Mouse (Mus musculus) left cerebral cortex, adult 18-20 months (tissue): ENCODE results near the gene Slc22a15. TPM values are rescaled to one million over a fixed set of nuclear protein-coding genes. Genes with fewer than 3 reads are reported as not detected.
"Not testable (repeated sequence)": the region's sequence is repeated elsewhere in the genome, so short reads cannot be mapped to it uniquely, and the experiment has no call there.

ENCODE experiments used
- DNase-seq, 2 experiments: peaks; one replicate each; pipeline ENCODE4 v3.0.0; 2021 to 2022; ENCODE audit warnings: low spot score in 2 of 2, mixed read lengths in 1 of 2
- total RNA-seq, 2 experiments: library from RNA; stranded (reverse); gene quantifications; 2 replicates each; pipeline ENCODE4 v1.2.3; 2021

Slc22a15 gene
- total RNA-seq, 2 experiments from 2014 or later: 7.3 to 8.7 TPM

- DNase-seq: not testable (repeated sequence)
Measured at GRCm38 (mm10) chr3:101820708-101821107, 103.5 kb downstream of the Slc22a15 start.

- no peak for DNase-seq
Measured at GRCm38 (mm10) chr3:101816006-101816405, 108.2 kb downstream of the Slc22a15 start.

GRCm38 (mm10) chr3:101814790-101815189 lies 109.5 kb downstream of the Slc22a15 start:
- DNase-seq: no peak

GRCm38 (mm10) chr3:101812341-101812962 lies 111.8 kb downstream of the Slc22a15 start:
- DNase-seq: peak; percentile 73 to 84

GRCm38 (mm10) chr3:101811931-101812330 lies 112.3 kb downstream of the Slc22a15 start:
- no peak for DNase-seq

- DNase-seq: no peak
Measured at GRCm38 (mm10) chr3:101807646-101808045, 116.6 kb downstream of the Slc22a15 start.

- DNase-seq: no peak
Measured at GRCm38 (mm10) chr3:101806941-101807340, 117.3 kb downstream of the Slc22a15 start.

- peak; percentile 94 to 96 for DNase-seq
Measured at GRCm38 (mm10) chr3:101806149-101806548, 118.1 kb downstream of the Slc22a15 start.

Other genes with a start within 250 kb of the Slc22a15 start
- under 1 TPM; 0.23 to 0.30 TPM for gene Mab21l3, start 75.5 kb downstream of the Slc22a15 start, total RNA-seq
- under 1 TPM; 0.16 to 0.40 TPM for gene Nhlh2, start 85.6 kb upstream of the Slc22a15 start, total RNA-seq
- gene Casq2, start 162.0 kb upstream of the Slc22a15 start, total RNA-seq: 1 to 10 TPM; 1.7 to 2.2 TPM